Mouse (Mus musculus) kidney, postnatal 36 days (tissue): ENCODE results near the gene Atp6v0a2.
"Not testable (repeated sequence)": the region's sequence is repeated elsewhere in the genome, so short reads cannot be mapped to it uniquely, and the experiment has no call there.

Experiments used
- DNase-seq, 2 experiments: peaks; one replicate each; pipeline ENCODE4 v3.0.0; 2021 to 2022; ENCODE audit warnings: mixed read lengths in 2 of 2

Atp6v0a2 gene

DNA sequence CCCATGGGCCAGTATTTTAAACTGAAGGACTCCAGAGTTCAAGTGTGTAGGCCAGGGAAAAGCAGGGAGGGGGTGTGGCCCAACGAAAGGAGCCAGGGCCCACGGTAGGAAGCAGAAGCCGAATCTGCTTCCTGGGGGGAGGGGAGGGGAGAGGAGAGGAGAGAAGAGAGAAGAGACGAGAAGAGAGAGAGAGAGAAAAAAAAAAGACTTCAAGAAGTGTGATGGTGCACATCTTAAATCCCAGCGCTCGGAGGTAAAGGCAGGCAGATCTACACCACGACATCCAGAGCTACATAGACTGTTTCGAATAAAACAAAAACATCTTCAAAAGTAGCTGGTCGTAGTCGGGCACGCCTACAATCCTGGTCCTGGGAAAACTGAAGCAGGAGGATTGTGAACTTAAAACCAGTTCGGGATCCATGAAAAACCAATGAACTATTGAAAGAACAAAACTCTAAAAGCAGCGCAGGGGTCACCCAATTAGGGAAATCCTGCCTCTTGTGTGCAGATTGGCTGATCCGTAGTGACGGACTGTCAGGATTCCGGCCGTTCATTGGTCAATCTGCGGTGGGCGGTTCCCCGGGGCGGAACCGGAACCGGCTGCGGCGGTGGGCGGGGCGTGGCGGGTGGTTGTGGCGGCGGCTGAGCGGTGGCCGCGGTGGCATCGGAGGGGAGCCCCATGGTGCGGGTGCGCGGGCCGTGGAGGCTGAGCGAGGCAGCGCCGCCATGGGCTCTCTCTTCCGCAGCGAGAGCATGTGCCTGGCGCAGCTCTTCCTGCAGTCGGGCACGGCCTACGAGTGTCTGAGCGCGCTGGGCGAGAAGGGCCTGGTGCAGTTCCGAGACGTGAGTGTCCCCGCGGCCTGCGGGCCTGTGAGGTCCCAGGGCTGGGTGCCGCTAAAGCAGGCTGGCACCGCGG lies at the start of gene Atp6v0a2:
Gene Atp6v0a2 (plus strand): TSS at position 129 of the 916 bp plus-strand sequence.
- peak; percentile 96 to 99 for DNase-seq

DNA sequence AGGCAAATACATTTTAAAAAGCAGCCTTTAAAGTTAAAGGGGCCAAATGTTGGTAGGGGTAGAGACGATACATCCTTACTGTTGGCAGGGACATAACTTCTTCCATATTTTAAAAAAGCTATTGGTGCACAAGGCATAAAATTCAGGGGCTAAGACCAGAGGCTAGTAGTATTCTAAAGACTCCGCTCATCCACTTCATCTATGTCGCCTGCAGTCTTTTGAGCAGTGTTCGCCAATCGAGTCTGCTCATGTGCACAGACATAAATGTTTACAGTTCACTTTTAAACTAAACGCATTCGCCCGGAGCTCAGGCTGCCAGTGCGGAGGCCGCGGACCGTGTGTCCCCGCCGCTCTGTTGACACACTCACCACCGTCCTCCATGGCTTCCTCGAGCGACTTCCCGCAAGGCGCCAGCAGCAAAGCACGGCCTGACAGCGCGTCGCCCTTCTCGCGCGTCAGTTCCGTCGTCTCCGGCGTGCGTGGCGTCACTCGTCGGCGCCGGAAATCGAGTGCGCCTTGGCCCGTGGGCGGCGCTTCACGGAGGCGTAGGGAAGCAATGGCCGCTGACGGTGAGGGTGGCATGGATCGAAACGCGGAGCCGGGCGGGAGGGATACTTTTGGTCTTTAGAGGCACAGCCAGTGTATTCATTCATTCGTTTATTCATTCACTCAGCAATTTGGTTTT lies 49.6 kb upstream of the Atp6v0a2 start, which contains the start of the genes Eif2b1 and Gtf2h3:
Gene Eif2b1 (minus strand): TSS at position 499 of the 685 bp plus-strand sequence.
Gene Gtf2h3 (plus strand): TSS at position 508 of the 685 bp plus-strand sequence.
- DNase-seq, result peak; percentile 94 to 97

DNA sequence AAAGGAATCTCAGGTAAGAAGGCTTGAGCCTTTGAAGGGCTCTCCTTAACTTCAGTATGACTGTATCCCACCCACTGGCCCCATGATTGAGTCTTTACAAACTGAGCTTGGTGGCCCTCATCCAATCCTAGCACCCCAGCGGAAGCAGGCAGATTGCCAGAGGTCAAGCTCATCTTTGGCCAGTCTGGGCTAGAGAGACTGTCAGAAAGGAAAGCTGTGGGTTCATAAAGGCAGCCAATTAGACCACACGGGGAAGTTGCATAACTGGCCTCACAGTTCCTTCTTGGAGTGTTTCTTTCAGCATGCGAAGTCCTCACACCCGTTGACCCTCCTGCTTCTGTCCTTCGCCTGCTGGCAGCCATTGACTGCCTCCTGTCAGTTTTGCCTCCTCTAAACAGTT lies 45.9 kb upstream of the Atp6v0a2 start:
- peak; percentile 35 to 43 for DNase-seq

DNA sequence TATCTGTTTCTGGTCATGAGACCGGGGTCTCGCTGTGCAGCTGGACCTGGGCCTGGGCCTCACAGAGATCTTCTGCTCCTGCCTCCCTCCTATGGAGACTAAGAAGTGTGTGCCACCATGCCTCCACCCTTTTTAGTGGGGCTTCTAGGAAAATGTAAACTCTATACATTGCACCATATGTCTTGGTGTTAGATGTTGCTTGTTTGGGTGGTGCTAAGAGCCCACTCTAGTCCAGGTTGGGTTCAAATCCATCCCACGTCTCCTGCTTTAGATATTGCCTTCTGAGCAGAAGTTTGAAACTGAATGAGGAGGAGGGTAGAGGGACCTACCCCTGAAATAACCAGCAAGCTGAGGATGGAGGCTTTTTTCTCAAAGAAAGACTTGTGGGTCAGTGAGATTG lies 35.6 kb upstream of the Atp6v0a2 start:
- no peak for DNase-seq

DNA sequence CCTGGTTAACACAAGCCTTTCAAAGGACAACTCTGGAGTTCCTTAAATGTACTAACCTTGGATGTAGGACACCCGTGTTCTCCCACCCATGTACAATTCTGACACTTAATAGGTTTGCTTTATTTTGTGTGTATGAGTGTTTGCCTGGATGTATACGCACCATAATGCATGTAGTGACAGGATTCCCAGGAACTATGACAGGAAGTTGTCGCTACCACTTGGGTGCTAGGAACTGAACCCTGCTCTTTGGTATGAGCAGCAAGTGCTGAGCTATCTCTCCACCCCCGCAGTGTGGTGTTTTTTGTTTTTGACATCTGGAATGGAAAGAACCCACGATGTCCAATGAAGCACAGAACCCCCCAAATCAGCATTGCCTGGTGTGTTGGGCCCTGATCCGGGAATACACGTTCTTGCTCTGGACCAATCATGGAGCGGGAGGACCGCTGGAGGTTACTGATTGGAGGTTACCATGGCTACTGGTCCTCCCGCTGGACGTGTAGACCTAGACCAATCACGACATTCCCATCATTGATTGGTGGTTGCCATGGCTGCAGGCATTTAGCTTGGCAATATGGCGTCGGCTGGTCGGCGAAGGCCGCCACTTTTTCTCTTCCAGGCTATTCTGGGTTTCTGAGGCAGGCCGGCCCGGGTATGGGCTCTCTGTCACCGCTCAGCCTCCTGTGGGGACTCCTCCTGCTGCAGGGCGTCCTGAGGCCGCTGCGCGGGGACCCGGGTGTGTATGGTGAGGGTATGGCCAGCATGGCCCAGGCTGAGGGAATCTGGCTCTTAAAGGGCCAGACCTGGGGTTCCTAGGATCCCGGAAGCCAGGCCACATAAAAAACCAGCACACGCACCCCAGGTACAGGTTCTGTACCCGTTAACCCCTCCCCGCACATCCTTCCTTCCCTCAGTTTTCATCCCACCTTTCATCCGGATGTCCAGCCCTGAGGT lies 29.9 kb upstream of the Atp6v0a2 start:
- peak; percentile 95 to 99 for DNase-seq

DNA sequence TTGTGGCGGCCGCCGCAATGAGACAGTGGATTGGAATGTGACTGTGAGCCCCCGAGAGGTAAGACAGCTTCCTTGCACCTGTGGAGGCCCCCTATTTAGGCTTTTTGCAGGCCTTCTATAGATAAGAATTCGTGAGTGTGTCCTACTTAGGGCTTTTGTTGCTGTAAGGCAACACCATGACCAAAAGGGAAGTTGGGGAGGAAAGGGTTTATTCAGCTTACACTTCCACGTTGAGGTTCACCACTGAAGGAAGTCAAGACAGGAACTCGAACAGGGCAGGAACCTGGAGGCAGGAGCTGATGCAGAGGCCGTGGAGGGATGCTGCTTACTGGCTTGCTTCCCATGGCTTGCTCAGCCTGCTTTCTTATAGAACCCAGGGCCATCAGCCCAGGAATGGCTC lies 28.6 kb upstream of the Atp6v0a2 start:
- DNase-seq, result not testable (repeated sequence)

DNA sequence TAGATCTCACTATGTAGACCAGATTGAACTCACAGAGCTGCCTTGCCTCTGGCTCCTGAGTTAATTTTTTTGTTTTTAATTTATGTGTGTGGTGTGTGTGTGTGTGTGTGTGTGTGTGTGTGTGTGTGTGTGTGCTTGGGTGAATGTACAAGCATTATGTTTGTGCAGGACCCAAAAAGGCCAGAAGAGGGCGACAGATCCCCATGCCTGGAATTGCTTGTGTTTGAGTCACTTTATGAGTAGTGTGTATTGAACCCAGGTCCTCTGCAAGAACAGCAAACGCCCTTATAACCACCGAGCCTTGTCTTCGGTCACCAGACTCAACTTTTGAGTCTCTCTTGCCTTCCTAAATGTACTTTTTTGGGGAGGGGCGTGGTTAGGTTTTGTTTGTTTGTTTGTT lies 26.0 kb upstream of the Atp6v0a2 start:
- peak; percentile 40 to 77 for DNase-seq

DNA sequence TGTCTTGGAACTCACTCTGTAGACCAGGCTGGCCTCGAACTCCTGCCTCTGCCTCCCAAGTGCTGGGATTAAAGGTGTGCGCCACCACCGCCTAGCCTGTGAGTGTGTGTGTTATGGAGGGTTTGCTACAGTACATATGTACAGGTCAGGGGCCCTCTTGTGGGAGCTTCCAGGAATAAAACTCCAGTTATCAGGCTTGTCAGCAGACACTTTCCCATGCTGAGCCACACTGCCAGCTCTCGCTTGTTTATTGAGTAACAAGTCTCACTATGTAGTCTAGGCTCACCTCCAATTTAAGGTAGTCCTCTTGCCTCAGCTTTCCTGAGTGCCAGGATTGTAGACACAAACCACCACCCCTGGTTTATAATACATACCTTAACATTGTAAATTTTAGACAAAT lies 24.1 kb upstream of the Atp6v0a2 start:
- DNase-seq, result no peak

DNA sequence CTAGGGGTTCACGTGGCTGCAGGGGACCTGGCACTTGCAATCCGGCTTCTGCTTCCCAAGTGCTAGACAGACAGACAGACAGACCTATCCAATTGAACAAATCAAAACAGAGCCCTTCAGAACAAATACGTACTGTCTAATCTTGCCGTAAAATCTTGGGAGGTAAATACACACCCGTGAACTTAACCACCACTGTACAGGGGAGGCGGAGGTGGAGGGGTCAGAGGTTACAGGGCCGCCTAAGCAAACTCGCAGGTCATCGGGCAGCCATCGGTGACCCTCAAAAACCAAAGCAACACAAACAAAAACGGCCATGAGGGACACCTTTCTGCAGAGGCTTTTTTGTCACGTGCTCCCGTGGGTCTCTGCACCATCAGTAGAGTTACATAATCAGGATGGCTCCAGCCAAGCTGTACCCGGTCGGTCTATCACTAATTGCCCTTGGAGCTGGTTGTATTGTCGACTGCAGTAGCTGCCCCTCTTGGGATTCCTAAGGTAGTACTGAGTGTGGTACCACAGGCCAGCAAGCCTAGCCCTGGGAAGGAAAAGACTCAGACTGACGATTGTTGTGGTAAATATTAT lies 23.2 kb upstream of the Atp6v0a2 start:
- no peak for DNase-seq

DNA sequence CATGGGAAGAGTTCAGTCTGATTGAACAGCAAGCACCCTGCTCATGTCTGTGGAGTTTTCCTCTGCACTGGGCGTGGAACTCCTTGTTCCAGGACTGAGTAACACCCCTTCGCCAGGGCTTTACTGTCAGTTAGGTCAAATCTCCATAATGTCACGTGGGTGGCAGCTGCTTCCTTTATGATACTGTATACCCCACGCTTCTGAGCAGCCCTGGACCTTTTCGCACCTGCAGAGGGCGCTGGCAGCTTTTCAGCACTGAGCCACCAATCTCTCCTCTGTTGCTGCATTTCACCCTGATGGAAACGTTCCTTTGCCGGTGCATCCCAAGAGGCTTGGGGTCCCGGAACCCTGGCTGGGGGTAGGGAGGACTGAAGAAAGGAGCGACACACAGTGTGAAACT lies 17.4 kb upstream of the Atp6v0a2 start:
- DNase-seq, result peak in 1 of 2 experiments; percentile 23

DNA sequence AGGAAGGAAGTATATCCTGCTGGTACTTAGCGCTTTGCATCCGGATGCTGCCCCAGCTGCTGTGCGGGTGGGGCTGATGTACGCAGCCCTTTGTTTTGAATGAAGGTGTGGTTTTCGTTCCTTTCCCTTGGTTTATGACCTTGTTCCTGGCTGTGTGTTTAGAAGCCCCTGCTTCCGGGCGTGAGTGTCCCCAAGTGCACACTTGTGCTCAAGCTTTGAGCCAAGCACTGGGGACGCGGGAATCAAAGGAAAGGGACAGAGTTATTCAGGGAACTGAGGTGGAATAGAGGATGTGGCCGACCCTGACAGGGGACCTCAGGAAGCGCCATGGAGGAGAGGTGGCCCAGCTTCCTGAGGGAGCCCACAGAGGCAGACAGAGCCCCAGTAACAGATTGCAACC lies 13.7 kb upstream of the Atp6v0a2 start:
- DNase-seq, result peak; percentile 17 to 50

DNA sequence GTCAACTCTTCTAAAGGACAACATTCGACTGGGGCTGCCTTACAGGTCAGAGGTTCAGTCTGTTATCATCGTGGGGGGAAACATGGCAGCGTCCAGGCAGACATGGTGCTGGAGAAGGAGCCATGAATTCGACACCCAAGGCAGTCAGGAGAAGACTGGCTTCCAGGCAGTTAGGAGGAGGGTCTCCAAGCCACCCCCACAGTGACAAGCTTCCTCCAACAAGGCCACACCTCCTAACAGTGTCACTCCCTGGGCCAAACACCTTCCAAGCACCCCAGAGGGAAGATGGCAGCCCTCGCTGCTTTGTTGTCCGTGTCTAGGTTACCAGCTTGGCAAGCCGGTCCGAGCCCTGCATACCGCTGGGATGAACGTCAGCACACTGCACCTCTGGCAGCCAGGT lies 9.7 kb upstream of the Atp6v0a2 start:
- no peak for DNase-seq

DNA sequence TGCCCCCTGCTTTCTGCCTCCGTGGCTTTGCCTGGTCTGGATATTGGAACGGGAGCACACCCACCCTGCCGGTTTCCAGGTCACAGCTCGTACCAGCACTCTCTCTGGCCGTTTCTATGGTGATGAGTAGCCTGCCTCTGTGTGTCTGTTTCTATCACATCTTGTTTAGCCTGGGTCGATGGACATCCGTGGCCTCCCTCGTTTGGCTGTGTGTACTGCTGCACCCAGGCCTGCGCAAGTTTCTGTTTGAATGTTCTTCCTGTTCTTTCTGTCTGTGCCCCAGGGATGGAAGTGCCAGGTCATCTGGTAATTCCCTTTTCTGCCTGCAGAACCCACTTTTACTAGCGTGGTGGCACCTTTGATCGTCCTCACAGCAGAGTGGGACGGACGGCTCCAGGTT lies 7.0 kb upstream of the Atp6v0a2 start:
- no peak for DNase-seq

DNA sequence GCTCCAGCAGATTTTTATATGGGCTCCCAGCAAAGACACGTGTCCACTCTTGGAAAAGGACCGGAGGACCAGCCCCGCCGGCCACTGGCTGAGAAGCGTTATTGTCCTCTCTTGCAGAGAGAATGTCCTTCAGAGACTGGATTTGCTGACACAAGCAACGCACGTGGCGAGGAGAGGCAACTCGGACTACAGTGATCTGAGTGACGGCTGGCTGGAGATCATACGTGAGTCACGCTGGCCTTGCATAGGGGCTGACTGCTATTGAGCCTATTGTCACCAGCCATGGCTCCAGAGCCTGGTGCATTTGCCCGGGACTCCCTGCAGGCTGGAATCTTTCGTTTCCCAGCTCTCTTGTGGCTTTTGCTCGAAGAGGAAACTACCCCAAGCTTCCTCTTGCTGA lies 5.5 kb upstream of the Atp6v0a2 start:
- no peak for DNase-seq

DNA sequence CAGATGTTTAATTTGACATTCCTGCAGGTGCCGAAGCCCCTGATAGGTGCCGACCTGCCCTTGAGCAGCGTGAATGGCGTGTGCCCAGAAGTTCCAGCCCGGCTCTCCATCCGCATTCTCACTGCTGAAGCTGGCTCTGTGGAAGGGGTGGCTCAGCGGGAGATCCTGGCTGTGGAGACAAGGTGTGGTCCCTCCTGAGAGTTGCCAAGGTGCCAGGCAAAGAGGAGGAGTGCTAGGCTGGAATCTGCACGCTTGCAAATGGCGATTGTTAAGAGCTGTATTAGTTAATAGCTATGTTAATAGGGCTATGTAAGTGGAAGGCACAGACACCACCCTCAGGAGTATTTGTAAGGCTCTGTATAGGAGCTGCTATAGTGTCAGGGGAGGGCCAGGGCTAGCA lies 4.1 kb upstream of the Atp6v0a2 start:
- no peak for DNase-seq

DNA sequence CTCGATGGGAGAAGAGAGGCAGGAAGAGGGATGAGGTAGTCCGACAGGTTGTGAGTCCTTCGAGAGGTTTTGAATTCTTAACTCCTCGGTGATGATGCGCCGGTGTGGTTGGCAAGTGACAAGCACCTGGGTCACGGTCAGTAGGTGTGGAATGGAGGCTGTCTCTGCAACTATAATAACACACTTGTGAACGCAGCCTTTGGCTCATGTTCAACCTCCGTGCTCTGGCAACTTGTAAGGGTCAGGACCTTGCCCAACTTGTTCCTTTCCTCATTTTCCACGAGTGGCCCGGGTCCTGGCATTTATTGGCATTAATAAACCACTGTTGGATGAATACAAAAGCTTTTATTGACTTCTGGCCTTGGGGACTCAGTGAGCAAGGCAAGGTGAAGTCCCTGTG lies 1.3 kb downstream of the Atp6v0a2 start:
- DNase-seq, result peak; percentile 23 to 50

DNA sequence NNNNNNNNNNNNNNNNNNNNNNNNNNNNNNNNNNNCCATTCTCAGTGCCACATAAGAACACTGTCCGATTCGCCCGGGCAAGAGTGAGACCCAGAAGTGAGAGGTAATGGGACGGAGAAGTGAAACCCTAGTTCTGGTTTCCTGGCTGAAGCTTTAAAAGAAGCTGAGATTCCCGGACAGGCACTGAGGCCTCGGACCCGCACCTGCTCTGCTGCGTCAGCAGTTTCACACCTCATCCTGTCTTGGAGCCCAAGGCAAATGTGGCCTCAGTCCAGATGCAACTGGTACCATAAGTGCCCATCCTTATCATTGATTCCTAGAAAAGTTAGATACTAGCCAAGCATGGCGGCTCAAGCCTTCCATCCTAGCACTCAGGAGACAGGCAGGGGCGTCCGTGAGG lies 3.3 kb downstream of the Atp6v0a2 start:
- no peak for DNase-seq

DNA sequence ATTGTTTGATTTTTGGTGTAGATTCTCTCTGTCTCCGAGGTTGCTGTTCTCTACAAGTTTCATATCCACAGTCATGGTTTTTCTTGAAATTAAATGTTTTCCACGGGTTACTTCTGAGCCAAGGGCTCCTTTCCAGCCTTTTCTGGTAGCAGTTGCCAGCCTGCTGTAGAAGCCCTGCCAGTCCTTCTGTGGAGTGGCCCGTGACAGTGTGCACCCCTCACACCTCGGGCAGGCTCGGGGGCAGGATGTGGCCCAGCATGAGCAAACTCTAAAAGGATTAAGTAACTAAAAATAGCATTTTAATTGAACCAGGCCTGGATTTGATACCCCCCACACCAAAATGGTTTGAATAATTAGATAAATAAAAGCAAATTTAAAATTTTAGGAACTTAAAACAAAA lies 4.1 kb downstream of the Atp6v0a2 start:
- no peak for DNase-seq

DNA sequence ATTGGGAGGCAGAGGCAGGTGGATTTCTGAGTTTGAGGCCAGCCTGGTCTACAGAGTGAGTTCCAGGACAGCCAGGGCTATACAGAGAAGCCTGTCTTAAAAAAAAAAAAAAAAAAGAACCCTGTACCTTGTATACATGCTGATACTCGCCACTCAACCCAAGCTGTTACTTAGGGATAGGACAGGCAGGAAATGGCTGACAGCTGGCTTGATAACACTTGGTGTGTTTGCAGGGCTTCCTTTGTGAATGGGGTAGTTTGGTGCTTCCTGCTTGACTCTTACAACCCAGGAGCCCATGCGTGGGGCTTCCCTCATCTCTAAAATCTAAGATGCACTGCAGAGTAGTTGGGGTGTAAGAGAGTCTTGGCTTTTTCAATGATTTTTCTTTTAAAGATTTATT lies 5.0 kb downstream of the Atp6v0a2 start:
- DNase-seq, result no peak

DNA sequence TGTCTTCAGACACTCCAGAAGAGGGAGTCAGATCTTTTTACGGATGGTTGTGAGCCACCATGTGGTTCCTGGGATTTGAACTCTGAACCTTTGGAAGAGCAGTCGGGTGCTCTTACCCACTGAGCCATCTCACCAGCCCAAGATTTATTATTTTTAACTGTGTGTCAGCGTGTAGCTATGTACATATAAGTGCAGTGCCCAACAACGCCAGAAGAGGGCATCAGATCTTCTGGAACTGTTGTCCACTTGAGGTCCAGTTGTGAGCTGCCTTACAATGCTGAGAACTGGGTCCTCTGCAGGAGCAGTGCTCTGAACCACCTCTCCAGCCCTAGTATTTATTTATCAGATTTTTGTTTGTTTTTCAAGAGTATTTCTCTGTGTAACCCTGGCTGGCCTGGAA lies 6.7 kb downstream of the Atp6v0a2 start:
- peak; percentile 29 to 76 for DNase-seq

DNA sequence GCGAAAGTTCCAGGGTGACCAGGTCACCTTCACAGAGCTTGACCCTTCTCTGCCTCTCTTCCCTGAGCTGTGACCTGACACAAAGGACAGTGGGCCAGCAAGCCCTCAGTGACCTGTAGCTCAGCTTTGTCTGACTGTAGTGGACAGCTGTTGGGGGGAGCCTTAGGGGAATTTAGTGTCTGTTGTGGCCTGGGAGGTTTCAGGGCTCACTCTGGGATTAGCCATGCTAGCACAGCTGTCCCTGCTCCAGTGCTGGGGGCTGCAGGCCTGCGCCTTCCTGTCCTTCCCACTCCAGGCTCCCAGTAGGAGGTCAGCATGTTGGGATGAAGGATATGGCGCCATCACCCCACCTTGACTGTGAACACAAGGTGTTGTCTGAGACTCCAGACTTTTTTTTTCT lies 7.8 kb downstream of the Atp6v0a2 start:
- DNase-seq, result no peak

DNA sequence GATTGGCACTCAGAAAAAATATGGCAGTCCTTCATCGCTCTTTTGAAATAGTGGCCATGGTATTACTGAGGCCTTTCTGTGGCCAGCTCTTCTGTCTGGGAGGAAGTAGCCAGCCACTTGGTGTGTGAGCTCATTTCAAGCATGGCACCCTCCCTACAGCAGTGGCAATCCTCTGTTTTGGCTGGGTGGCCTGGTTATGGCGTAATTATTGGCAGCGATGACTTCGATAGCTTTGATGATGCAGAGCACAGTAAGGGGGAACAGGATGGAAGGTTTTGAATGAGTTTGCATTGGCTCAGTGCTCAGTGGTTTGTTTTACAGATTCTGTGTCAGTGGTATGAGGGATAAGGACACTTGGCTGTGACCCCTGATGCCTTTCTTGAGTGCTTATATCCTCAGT lies 8.3 kb downstream of the Atp6v0a2 start:
- no peak for DNase-seq
